Mouse (Mus musculus) testis, postnatal 14 days (tissue): ENCODE results near the gene Vmn2r29.
A peak's percentile ranks its signal among the peaks of the same experiment; 100 is the strongest.
"Not testable (repeated sequence)": the region's sequence is repeated elsewhere in the genome, so short reads cannot be mapped to it uniquely, and the experiment has no call there.

Experiments
- DNase-seq: peaks from one replicate; pipeline ENCODE4 v3.0.0; 2021; ENCODE audit warnings: low spot score

Vmn2r29 gene

DNA sequence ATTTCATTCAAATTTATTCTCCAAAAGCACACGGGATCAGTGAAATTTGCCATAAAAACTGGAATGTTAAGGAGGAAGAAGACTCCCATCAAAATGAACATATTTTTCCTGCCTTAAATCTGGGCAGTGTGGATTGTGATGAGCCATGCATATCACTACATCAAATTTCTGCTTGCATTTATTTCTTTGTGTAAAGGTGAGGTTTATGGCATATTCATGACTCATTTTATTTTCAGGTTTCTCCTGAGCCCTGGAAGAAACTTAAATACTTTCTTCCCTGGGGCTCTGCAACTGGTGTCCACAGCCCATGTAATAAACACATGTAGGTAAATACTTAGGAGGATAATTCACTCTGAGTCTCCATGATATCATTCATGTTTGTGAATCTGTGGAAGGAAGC, at the start of gene Vmn2r29:
Gene Vmn2r29, minus strand, starts transcription at position 101 of the 400 bp plus-strand sequence.
- DNase-seq, result not testable (repeated sequence)

DNA sequence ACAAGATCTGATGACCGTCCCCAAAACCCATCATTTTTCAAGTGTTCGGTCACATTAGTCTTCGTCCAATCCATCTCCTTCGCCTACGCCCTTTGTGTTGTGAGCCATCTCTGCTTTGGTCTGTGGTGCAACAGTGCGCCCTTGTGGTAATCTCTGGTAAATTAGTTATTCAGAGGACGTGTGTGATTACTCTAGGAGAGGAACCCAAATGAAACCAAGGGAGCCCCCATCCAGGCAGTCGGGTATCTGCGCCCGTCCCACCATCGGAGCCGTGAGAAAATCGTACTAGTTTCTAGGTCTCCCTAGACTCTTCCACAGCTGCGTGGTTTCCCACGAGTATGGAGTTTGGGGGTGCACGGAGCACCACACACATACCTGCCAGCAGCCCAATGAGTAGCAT, 48.5 kb upstream of the Vmn2r29 start:
- no peak for DNase-seq

DNA sequence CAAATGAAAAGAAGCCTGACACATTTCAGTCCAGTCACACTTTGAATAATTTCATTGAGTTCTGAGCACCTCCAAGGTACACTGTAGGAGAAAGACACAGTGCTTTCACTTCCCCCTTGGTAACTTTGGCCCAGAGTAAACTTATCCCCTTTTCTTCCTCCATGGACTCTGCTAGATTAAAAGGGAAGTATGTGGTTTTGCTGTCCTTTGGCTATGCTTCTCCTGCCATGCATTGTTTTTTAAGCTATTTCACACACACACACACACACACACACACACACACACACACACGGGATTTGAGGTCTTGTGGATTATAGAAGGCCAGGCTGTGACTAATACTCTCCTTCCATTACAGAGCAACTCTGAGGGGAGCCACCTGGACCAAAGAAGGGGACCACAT, 34.3 kb upstream of the Vmn2r29 start:
- no peak for DNase-seq

DNA sequence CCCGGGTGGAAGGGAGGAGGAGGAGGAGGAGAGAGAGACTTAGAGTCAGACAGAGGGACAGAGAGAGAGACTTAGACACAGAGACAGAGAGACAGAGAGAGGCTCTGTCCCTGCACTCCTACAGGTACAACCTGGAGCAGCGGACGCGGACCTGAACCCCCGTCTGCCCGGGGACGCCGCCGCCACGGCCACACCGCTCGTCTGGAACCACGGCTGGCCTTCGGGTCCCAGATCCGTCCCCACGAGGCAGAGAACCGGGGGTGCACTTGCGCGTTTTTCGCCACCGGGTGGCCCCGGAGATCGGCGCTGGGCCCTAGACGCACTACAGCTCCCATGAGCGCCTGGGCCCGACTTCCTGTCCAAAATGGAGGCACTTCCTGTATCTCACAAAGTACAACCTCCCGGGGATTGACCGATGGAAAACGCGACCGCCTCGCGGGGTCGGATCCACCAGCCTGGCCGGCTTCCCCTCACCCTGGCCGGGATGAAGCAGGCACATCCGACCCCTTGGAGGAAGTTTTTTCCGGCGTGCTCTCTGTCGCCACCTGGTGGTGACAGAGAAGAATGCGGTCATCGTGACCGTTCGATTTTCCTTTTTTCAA, 30.9 kb upstream of the Vmn2r29 start, which contains the start of gene Gm45844:
Gene Gm45844, minus strand, starts transcription at position 324 of the 602 bp plus-strand sequence.
- peak; percentile 86 for DNase-seq

DNA sequence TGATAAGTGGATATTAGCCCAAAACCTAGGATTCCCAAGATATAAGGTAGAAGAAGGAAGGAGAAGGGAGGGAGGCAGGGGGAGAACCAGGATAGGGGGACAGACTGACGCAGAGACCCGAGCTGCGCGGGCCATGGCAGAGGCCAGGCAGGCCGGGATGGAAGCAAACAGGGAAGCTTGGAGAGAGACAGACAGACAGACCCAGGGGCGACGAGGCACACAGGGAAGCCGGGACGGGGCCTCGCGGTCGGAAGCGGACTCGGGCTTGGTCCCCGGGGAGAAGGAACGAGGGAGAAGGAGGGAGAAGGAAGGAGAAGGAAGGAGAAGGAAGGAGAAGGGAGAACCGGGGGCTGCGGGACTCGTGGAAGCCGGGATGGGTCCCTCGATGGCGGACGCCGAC, 30.4 kb upstream of the Vmn2r29 start:
- peak; percentile 66 for DNase-seq

DNA sequence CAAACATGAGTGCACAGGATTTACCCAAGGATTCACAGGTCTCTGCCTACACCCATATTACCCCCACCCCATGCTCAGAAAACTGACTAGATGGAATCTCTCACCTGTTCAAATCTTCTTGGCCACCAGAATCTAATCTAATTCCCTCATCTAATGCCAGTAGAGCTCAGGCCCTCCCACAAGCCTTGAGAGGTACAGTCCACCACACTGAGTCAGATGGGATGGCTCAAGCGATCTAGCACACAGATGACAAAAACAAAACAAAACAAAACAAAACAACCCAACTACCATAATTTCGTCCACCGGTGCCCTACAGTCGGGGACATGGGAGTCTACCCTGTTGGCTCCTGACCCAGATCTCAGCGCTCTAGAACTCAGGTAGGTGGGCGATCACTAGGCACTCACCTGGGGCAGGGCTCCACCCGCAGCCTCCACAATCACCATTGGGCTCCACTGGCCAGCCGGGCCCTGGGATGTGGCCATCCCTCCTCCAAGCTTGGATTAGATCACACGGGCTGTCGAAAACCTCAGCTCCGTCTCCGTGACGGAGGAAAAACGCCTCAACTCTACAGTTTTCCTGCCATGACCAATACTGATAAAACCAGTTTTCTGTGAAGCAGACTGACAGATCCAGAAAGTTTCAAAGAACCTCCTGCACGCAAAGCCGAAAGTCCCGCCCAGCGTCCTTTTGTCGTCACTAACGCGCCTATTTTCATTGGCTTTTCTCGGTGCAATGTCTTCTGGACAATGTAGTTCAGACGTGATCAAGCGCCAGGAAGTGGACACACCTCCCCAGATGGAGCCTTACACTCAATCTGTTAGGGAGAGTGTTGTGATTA, 37.6 kb downstream of the Vmn2r29 start, which contains the start of gene Zfp772:
Gene Zfp772, minus strand, starts transcription at position 686 of the 839 bp plus-strand sequence.
- DNase-seq, result not testable (repeated sequence)

DNA sequence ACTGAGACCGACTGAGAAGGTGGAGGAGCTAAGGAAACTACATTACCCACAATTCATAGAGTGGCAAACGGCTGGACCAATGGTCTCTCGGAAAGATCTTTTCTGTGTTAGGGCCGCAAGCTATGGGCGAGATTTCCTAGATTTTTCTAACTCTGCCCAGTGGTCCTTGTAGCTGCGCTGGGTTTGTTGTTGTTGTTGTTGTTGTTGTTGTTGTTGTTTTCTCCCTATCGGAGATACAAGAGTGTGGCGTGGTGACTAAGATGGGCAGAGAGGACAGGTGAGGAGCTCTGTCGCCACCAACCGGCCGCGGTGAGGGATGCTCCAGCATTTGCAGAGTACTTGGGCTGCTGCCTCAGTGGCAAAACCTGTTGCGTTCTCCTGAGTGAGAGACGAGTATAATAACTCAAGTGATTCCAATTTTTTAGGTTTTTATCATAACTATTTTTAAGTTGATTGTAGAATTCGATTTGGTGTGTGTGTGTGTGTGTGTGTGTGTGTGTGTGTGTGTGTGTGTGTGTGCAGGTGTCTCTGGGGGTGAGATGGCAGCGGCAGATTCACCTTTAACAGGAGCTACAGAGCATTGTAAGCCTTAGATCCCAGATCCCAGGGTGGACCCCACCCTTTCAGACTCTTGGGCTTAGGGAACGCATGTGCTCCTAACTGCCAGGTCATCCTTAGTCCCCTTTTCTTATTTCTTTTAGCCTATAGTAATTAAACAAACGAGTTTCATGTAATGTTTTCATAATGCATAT, 58.8 kb downstream of the Vmn2r29 start:
- peak; percentile 45 for DNase-seq

DNA sequence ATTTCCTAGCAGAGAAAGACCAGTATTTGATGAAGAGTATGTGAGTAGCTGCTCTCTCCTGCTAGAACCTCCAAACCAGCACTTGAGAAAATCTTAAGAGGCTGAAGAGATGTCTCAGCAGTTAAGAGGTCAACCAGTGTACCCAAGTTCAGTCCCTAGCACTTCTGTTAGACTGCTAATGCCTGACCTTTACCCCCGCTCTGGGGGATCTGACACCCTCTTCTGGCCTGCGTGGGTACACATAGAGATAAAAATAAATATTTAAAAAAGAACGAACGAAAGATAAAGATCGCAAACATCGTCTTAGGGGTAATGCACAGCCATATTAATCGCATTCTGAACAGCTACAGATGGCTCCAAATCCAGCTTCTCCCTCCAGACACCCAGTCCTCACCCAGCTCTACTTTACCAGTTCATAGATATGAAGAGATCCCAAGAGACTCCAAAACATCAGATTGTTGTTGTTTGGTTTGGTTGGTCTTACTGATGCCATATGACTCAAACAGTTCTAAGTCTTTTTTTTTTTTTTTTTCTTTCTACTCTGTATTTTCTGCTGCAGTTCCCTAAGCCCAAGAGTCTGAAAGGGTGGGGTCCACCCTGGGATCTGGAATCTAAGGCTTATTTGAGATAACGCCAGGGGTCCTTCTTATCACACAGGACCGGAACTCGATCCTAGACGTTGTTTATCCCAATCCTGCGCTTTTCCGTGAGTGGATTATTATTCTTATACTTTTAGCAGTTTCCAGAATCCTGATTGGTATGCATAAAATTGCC, 59.5 kb downstream of the Vmn2r29 start:
- DNase-seq, result no peak

DNA sequence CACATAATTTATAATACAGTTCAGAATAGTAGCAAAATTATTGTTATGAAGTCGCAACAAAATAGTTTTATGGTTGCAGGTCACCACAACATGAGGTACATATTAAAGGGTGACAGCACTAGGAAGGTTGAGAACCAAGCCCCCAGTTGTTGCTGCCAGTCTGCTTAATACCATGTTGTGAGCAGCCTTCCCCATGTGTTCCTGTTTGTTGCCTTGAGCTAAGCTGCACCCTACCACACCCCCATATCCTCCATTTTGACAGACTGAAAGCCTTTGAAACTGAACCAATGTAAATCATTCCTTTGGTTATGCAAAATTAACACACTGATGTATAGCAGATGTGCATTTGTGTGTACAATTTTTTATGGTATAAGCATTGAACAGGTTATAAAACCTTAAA, 61.2 kb downstream of the Vmn2r29 start:
- DNase-seq, result no peak
